ENCODE assay signal across 8 mouse cellular contexts in the genomic region with DNA sequence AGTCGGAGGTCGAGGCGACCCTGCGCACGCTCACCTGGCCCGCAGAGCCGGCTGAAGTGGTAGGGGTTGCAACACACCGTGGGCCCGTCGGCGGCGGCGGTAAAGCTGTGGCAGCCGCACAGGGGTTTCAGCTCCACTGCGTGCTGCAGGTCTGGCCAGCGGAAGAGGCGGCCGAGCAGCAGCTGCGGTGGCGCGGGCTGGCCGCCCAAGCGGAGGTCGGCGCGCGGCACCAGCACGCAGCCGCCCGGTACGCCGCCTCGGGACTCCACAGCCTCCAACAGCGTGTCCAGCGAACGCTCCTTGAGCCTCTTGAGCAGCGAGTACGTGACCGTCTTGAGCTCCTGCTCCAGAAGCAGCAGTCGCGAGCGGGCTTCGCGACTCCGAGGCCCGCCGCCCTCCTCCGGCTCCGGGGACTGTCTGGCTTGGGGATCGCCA. TPM values are rescaled to one million over a fixed set of nuclear protein-coding genes. Genes with fewer than 3 reads are reported as not detected.
DNase-seq lines count a peak whose midpoint lies in the region; ATAC-seq lines count a peak whose summit lies in the region.

No protein-coding gene starts in this region.

- no peak for ATAC-seq in forebrain, embryonic 12.5 days (ENCODE audit: low FRiP score)
- no peak for ATAC-seq in intestine, embryonic 14.5 days (replicated peaks; ENCODE audit: low FRiP score, low TSS enrichment, low read depth)
- ATAC-seq in lung, embryonic 16.5 days (ENCODE audit: low read depth): no peak

- H3K27ac ChIP-seq in forebrain, embryonic 12.5 days: peak overlapping the region; percentile 91
- peak overlapping the region; percentile 96 for H3K27ac ChIP-seq in intestine, embryonic 14.5 days (ENCODE audit: low read depth)
- peak overlapping the region; percentile 98 for H3K27ac ChIP-seq in lung, embryonic 16.5 days (ENCODE audit: low read length)

- H3K36me3 ChIP-seq in forebrain, embryonic 12.5 days (replicated peaks): no peaks in the 10 kb centered on the region
- H3K36me3 ChIP-seq in intestine, embryonic 14.5 days (ENCODE audit: control insufficient read depth, insufficient read depth, low read length): peaks cover 5% of the 10 kb centered on the region; the same call in 1 of the 2 replicates
- peaks cover 2% of the 10 kb centered on the region; the same call in 1 of the 2 replicates for H3K36me3 ChIP-seq in lung, embryonic 16.5 days (ENCODE audit: control insufficient read depth, insufficient read depth, low read length)

- no peaks in the 10 kb centered on the region for H3K9me3 ChIP-seq in forebrain, embryonic 12.5 days
- no peaks in the 10 kb centered on the region for H3K9me3 ChIP-seq in intestine, embryonic 14.5 days (ENCODE audit: control insufficient read depth, low read length)
- H3K9me3 ChIP-seq in lung, embryonic 16.5 days (ENCODE audit: control insufficient read depth, low read length): no peaks in the 10 kb centered on the region

- peak overlapping the region; percentile 86 for H3K4me2 ChIP-seq in forebrain, embryonic 12.5 days
- peak overlapping the region; percentile 92 for H3K4me2 ChIP-seq in intestine, embryonic 14.5 days (ENCODE audit: low read length)
- H3K4me2 ChIP-seq in lung, embryonic 16.5 days (ENCODE audit: low read depth, low read length): peak overlapping the region; percentile 88

- H3K9ac ChIP-seq in forebrain, embryonic 12.5 days: peak overlapping the region; percentile 88
- peak overlapping the region; percentile 95 for H3K9ac ChIP-seq in intestine, embryonic 14.5 days (ENCODE audit: low read length)
- peak overlapping the region; percentile 95 for H3K9ac ChIP-seq in lung, embryonic 16.5 days (ENCODE audit: low read length)

- peaks cover 75% of the 10 kb centered on the region for H3K4me1 ChIP-seq in forebrain, embryonic 12.5 days
- H3K4me1 ChIP-seq in intestine, embryonic 14.5 days (replicated peaks; ENCODE audit: control insufficient read depth, insufficient read depth, low read length): peaks cover 44% of the 10 kb centered on the region
- peaks cover 33% of the 10 kb centered on the region for H3K4me1 ChIP-seq in lung, embryonic 16.5 days (replicated peaks; ENCODE audit: control insufficient read depth, insufficient read depth, low read length)

- DNase-seq in cerebellum, postnatal 10 days: peak; percentile 30 to 38
- no peak for DNase-seq in cerebellum, adult 8-10 months
- DNase-seq in CD8-positive naive resting alpha-beta T cell, adult 2 months (ENCODE audit: low read depth in 2 of 2, low spot score in 2 of 2): peak; percentile 6 to 17
- DNase-seq in intestine, embryonic 14.5 days (ENCODE audit: low spot score): no peak
- peak; percentile 30 for DNase-seq in yolk sac, embryonic 10.5 days (ENCODE audit: low spot score)
- no peak for DNase-seq in frontal cortex, postnatal 25 days (ENCODE audit: low spot score in 2 of 2)

- peak overlapping the region; percentile 64 for H3K4me3 ChIP-seq in forebrain, embryonic 12.5 days (replicated peaks)
- peak overlapping the region; percentile 71 for H3K4me3 ChIP-seq in intestine, embryonic 14.5 days (ENCODE audit: low read depth, low read length)
- H3K4me3 ChIP-seq in lung, embryonic 16.5 days (ENCODE audit: low read length): peak overlapping the region; percentile 85

- under 1% methylated on average over 50 of the region's 50 CpGs for WGBS in forebrain, embryonic 12.5 days
- WGBS in intestine, embryonic 14.5 days: 0% methylated on average over 48 of the region's 50 CpGs
- under 1% methylated on average over 50 of the region's 50 CpGs for WGBS in lung, embryonic 16.5 days

- H3K27me3 ChIP-seq in forebrain, embryonic 12.5 days: peaks cover 68% of the 10 kb centered on the region
- H3K27me3 ChIP-seq in intestine, embryonic 14.5 days (replicated peaks; ENCODE audit: control insufficient read depth, insufficient read depth, low read length): no peaks in the 10 kb centered on the region
- no peaks in the 10 kb centered on the region for H3K27me3 ChIP-seq in lung, embryonic 16.5 days (ENCODE audit: control insufficient read depth, insufficient read depth, low read depth, low read length)

RNA-seq across cellular contexts. Expression of a gene that starts 1.7 kb away (rescaled TPM):
- 5.2 and 6.5 TPM in 2 replicates for polyA plus RNA-seq in forebrain, embryonic 12.5 days (2016; fragmentation: Nextera tagmentation; extraction: Ambion mirVana)
- 8.5 and 9.3 TPM in 2 replicates for polyA plus RNA-seq in intestine, embryonic 14.5 days (2014; fragmentation: Nextera tagmentation; extraction: Ambion mirVana)
- polyA plus RNA-seq in lung, embryonic 16.5 days (2015; fragmentation: Nextera tagmentation; extraction: Ambion mirVana): 6.8 and 8.6 TPM in 2 replicates

Comparison
In these comparisons a context has a peak if more than half of its experiments do, and no peak if none do; other contexts are left out.
1. DNase-seq: peak in cerebellum, postnatal 10 days (2 of 2), CD8-positive naive resting alpha-beta T cell, adult 2 months (2 of 2) and yolk sac, embryonic 10.5 days (single experiment); none in cerebellum, adult 8-10 months (single experiment), intestine, embryonic 14.5 days (single experiment) and frontal cortex, postnatal 25 days (0 of 2).
2. Peak in every context shown above with its lines, with median percentiles within 50 percentile points of each other: H3K27ac ChIP-seq, H3K4me2 ChIP-seq, H3K4me3 ChIP-seq and H3K9ac ChIP-seq.